ENCODE assay signal across 13 mouse cellular contexts in the genomic region with DNA sequence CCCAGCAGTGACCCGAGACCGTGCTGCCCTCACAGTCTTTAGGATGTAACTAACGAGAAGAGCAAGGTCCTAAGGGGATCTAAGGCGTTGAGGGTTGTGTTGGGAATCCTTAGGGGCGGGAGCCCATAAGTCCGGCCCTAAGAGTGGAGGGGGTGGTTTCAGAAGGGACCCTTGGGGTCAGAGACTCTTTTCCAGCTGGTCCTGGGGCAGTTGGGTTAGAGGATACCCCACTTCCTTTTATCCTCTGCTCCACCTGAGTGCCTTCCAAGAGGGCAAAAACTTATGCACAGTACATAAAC. TPM values are rescaled to one million over a fixed set of nuclear protein-coding genes. Genes with fewer than 3 reads are reported as not detected.
DNase-seq lines count a peak whose midpoint lies in the region; ATAC-seq lines count a peak whose summit lies in the region.
"Had no signal": no experiment of that assay in that cellular context is flagged by ENCODE, and none has a peak within 500 bp of the region (broad histone marks: within the 10 kb centered on the region; RNA-seq: fewer than 3 reads in every experiment).

No protein-coding gene starts in this region.

- H3K4me3 ChIP-seq in heart, embryonic 14.5 days (ENCODE audit: control insufficient read depth in 1 of 2, insufficient read depth in 1 of 2, low read depth in 1 of 2, low read length in 2 of 2): peak overlapping the region in 1 of 2 experiments; percentile 34; a peak in 1 of 4 replicates
- peak overlapping the region; percentile 58 for H3K4me3 ChIP-seq in embryonic facial prominence, embryonic 10.5 days
- peak overlapping the region; percentile 30; the same call in 1 of the 2 replicates for H3K4me3 ChIP-seq in hindbrain, embryonic 14.5 days (replicated peaks; ENCODE audit: low read length)
- H3K4me3 ChIP-seq in midbrain, embryonic 14.5 days (replicated peaks; ENCODE audit: low read depth, low read length): peak overlapping the region; percentile 36

- no peak for ATAC-seq in heart, embryonic 14.5 days (ENCODE audit: insufficient number of reproducible peaks, insufficient read depth, low FRiP score, low read depth)
- ATAC-seq in hindbrain, embryonic 14.5 days (ENCODE audit: low FRiP score): 0 out of 2 replicates have a peak, but pooled peaks have one; percentile 0
- no peak for ATAC-seq in midbrain, embryonic 14.5 days (ENCODE audit: low FRiP score, low TSS enrichment)
- ATAC-seq: activated CD4-positive, CD25-positive, alpha-beta regulatory T cell, adult 4 months had no signal

- peak overlapping the region; percentile 67; the same call in 1 of the 2 replicates for H3K4me2 ChIP-seq in heart, embryonic 14.5 days (ENCODE audit: low read length)
- peak overlapping the region; percentile 83 for H3K4me2 ChIP-seq in hindbrain, embryonic 14.5 days (replicated peaks)
- H3K4me2 ChIP-seq in midbrain, embryonic 14.5 days (ENCODE audit: low read length): peak overlapping the region; percentile 78

- 2% methylated on average over 6 of the region's 6 CpGs for WGBS in heart, embryonic 14.5 days
- under 1% methylated on average over 6 of the region's 6 CpGs for WGBS in embryonic facial prominence, embryonic 10.5 days
- WGBS in hindbrain, embryonic 14.5 days: 3% methylated on average over 6 of the region's 6 CpGs
- 1% methylated on average over 6 of the region's 6 CpGs for WGBS in midbrain, embryonic 14.5 days

- intact Hi-C loops in heart, postnatal 36 days (cut with DNase I): no loop called here

- peaks cover 6 to 10% of the 10 kb centered on the region in 2 experiments; a peak in 3 of 4 replicates for H3K4me1 ChIP-seq in heart, embryonic 14.5 days (ENCODE audit: control insufficient read depth in 2 of 2, insufficient read depth in 2 of 2, low read length in 2 of 2)
- peaks cover 53% of the 10 kb centered on the region for H3K4me1 ChIP-seq in embryonic facial prominence, embryonic 10.5 days
- peaks cover 38% of the 10 kb centered on the region for H3K4me1 ChIP-seq in hindbrain, embryonic 14.5 days (replicated peaks; ENCODE audit: control insufficient read depth, insufficient read depth, low read length)
- peaks cover 50% of the 10 kb centered on the region for H3K4me1 ChIP-seq in midbrain, embryonic 14.5 days (ENCODE audit: control insufficient read depth, insufficient read depth, low read length)

- no peaks in the 10 kb centered on the region for H3K36me3 ChIP-seq in heart, embryonic 14.5 days (ENCODE audit: control insufficient read depth, insufficient read depth, low read length)
- H3K36me3 ChIP-seq in embryonic facial prominence, embryonic 10.5 days (replicated peaks): no peaks in the 10 kb centered on the region
- no peaks in the 10 kb centered on the region for H3K36me3 ChIP-seq in hindbrain, embryonic 14.5 days (replicated peaks; ENCODE audit: control insufficient read depth, insufficient read depth)
- no peaks in the 10 kb centered on the region for H3K36me3 ChIP-seq in midbrain, embryonic 14.5 days (ENCODE audit: control insufficient read depth, insufficient read depth, low read length)

- peaks cover 97% of the 10 kb centered on the region for H3K27me3 ChIP-seq in heart, embryonic 14.5 days (ENCODE audit: control insufficient read depth, insufficient read depth, low read length)
- peaks cover 100% of the 10 kb centered on the region for H3K27me3 ChIP-seq in embryonic facial prominence, embryonic 10.5 days (replicated peaks; ENCODE audit: low read depth, poor library complexity, severe bottlenecking)
- H3K27me3 ChIP-seq in hindbrain, embryonic 14.5 days (ENCODE audit: control insufficient read depth, insufficient read depth, low read length): peaks cover 17% of the 10 kb centered on the region; the same call in 1 of the 2 replicates
- H3K27me3 ChIP-seq in midbrain, embryonic 14.5 days (ENCODE audit: control insufficient read depth, insufficient read depth, low read length): peaks cover 55% of the 10 kb centered on the region

- H3K9me3 ChIP-seq in heart, embryonic 14.5 days (ENCODE audit: control insufficient read depth, low read length): no peaks in the 10 kb centered on the region
- H3K9me3 ChIP-seq in embryonic facial prominence, embryonic 10.5 days: no peaks in the 10 kb centered on the region
- no peaks in the 10 kb centered on the region for H3K9me3 ChIP-seq in hindbrain, embryonic 14.5 days (ENCODE audit: control insufficient read depth, low read length)
- no peaks in the 10 kb centered on the region for H3K9me3 ChIP-seq in midbrain, embryonic 14.5 days (ENCODE audit: control insufficient read depth, low read length)

- no peak overlapping the region for H3K9ac ChIP-seq in heart, embryonic 14.5 days (ENCODE audit: low read length)
- peak overlapping the region; percentile 66; the same call in 1 of the 2 replicates for H3K9ac ChIP-seq in hindbrain, embryonic 14.5 days
- H3K9ac ChIP-seq in midbrain, embryonic 14.5 days (replicated peaks; ENCODE audit: low read length): no peak overlapping the region

- H3K27ac ChIP-seq in heart, embryonic 14.5 days (replicated peaks in 1 of 2; ENCODE audit: control insufficient read depth in 1 of 2, insufficient read depth in 1 of 2, low read depth in 2 of 2, low read length in 2 of 2): no peak overlapping the region
- H3K27ac ChIP-seq in embryonic facial prominence, embryonic 10.5 days (replicated peaks): no peak overlapping the region; the same call in 1 of the 2 replicates
- H3K27ac ChIP-seq in hindbrain, embryonic 14.5 days: no peak overlapping the region
- H3K27ac ChIP-seq in midbrain, embryonic 14.5 days (replicated peaks; ENCODE audit: low read depth, low read length): no peak overlapping the region

- DNase-seq in heart, postnatal 36 days: no peak
- no peak for DNase-seq in embryonic facial prominence, embryonic 10.5 days (ENCODE audit: low spot score)
- DNase-seq in hindbrain, embryonic 14.5 days (ENCODE audit: low spot score): no peak
- no peak for DNase-seq in midbrain, embryonic 14.5 days
- DNase-seq in urinary bladder, postnatal 4 days (ENCODE audit: low spot score in 2 of 2): no peak
- DNase-seq in gastrocnemius, adult 18-20 months (ENCODE audit: low spot score): no peak
- no peak for DNase-seq in T-cell, adult 2 months (ENCODE audit: low spot score)
- DNase-seq: cerebellum, adult 8-10 months had no signal

RNA-seq across cellular contexts. Expression of a gene that starts 12.9 kb away (rescaled TPM):
- not detected in 2 replicates for polyA plus RNA-seq in heart, embryonic 14.5 days (2014; fragmentation: Nextera tagmentation; extraction: Ambion mirVana)
- total RNA-seq in heart, postnatal 36 days (2021): not detected
- polyA plus RNA-seq in embryonic facial prominence, embryonic 10.5 days (2016; fragmentation: Nextera tagmentation; extraction: Ambion mirVana): 2.6 and 9.9 TPM in 2 replicates
- 8.1 and 9.0 TPM in 2 replicates for polyA plus RNA-seq in hindbrain, embryonic 14.5 days (2014; fragmentation: Nextera tagmentation; extraction: Ambion mirVana)
- 5.1 and 5.8 TPM in 2 replicates for polyA plus RNA-seq in midbrain, embryonic 14.5 days (2014; fragmentation: Nextera tagmentation; extraction: Ambion mirVana)
- total RNA-seq in gastrocnemius, adult 18-20 months (2021): not detected
- total RNA-seq: gastrocnemius, postnatal 10 days had no signal
- polyA plus RNA-seq: activated CD4-positive, CD25-positive, alpha-beta regulatory T cell, adult 4 months had no signal

RNA-seq across cellular contexts. Expression of a gene that starts 20.6 kb away (rescaled TPM):
- polyA plus RNA-seq in heart, embryonic 14.5 days (2014; fragmentation: Nextera tagmentation; extraction: Ambion mirVana): 0.20 and 0.42 TPM in 2 replicates
- not detected for total RNA-seq in heart, postnatal 36 days (2021)
- 0.98 and 1.4 TPM in 2 replicates for polyA plus RNA-seq in embryonic facial prominence, embryonic 10.5 days (2016; fragmentation: Nextera tagmentation; extraction: Ambion mirVana)
- 257 and 303 TPM in 2 replicates for polyA plus RNA-seq in hindbrain, embryonic 14.5 days (2014; fragmentation: Nextera tagmentation; extraction: Ambion mirVana)
- 184 and 275 TPM in 2 replicates for polyA plus RNA-seq in midbrain, embryonic 14.5 days (2014; fragmentation: Nextera tagmentation; extraction: Ambion mirVana)
- under 1 TPM; 0.52 to 0.53 TPM for total RNA-seq in gastrocnemius, adult 18-20 months (2021)
- polyA plus RNA-seq: activated CD4-positive, CD25-positive, alpha-beta regulatory T cell, adult 4 months; C2C12 had no signal

RNA-seq across cellular contexts. Expression of a gene that starts 25.3 kb away (rescaled TPM):
- polyA plus RNA-seq in heart, embryonic 14.5 days (2014; fragmentation: Nextera tagmentation; extraction: Ambion mirVana): 32.8 and 34.2 TPM in 2 replicates
- total RNA-seq in heart, postnatal 36 days (2021): 10 to 100 TPM; 26.9 to 34.4 TPM
- polyA plus RNA-seq in embryonic facial prominence, embryonic 10.5 days (2016; fragmentation: Nextera tagmentation; extraction: Ambion mirVana): 80.2 and 80.8 TPM in 2 replicates
- 57.8 and 58.7 TPM in 2 replicates for polyA plus RNA-seq in hindbrain, embryonic 14.5 days (2014; fragmentation: Nextera tagmentation; extraction: Ambion mirVana)
- 58.6 and 64.7 TPM in 2 replicates for polyA plus RNA-seq in midbrain, embryonic 14.5 days (2014; fragmentation: Nextera tagmentation; extraction: Ambion mirVana)
- 10 to 100 TPM; 23.2 to 23.6 TPM for total RNA-seq in gastrocnemius, adult 18-20 months (2021)

RNA-seq across cellular contexts. Expression of a gene that starts 25.6 kb away (rescaled TPM):
- polyA plus RNA-seq in heart, embryonic 14.5 days (2014; fragmentation: Nextera tagmentation; extraction: Ambion mirVana): 33.7 and 34.6 TPM in 2 replicates
- 10 to 100 TPM; 10.1 to 12.4 TPM for total RNA-seq in heart, postnatal 36 days (2021)
- 39.2 and 42.7 TPM in 2 replicates for polyA plus RNA-seq in embryonic facial prominence, embryonic 10.5 days (2016; fragmentation: Nextera tagmentation; extraction: Ambion mirVana)
- polyA plus RNA-seq in hindbrain, embryonic 14.5 days (2014; fragmentation: Nextera tagmentation; extraction: Ambion mirVana): 52.3 and 53.2 TPM in 2 replicates
- polyA plus RNA-seq in midbrain, embryonic 14.5 days (2014; fragmentation: Nextera tagmentation; extraction: Ambion mirVana): 51.5 and 55.9 TPM in 2 replicates
- 1 to 10 TPM; 8.3 to 8.6 TPM for total RNA-seq in gastrocnemius, adult 18-20 months (2021)

RNA-seq across cellular contexts. Expression of a gene that starts 31.4 kb away (rescaled TPM):
- 0.59 TPM in 1 of 2 replicates, not detected in the other for polyA plus RNA-seq in heart, embryonic 14.5 days (2014; fragmentation: Nextera tagmentation; extraction: Ambion mirVana)
- total RNA-seq in heart, postnatal 36 days (2021): not detected
- not detected in 2 replicates for polyA plus RNA-seq in embryonic facial prominence, embryonic 10.5 days (2016; fragmentation: Nextera tagmentation; extraction: Ambion mirVana)
- polyA plus RNA-seq in hindbrain, embryonic 14.5 days (2014; fragmentation: Nextera tagmentation; extraction: Ambion mirVana): not detected in 2 replicates
- not detected in 2 replicates for polyA plus RNA-seq in midbrain, embryonic 14.5 days (2014; fragmentation: Nextera tagmentation; extraction: Ambion mirVana)
- not detected for total RNA-seq in gastrocnemius, adult 18-20 months (2021)
- total RNA-seq: gastrocnemius, postnatal 10 days; layer of hippocampus, postnatal 25 days had no signal
- polyA plus RNA-seq: activated CD4-positive, CD25-positive, alpha-beta regulatory T cell, adult 4 months; C2C12 had no signal

Comparison
In these comparisons a context has a peak if more than half of its experiments do, and no peak if none do; other contexts are left out.
1. RNA of a gene that starts 20.6 kb away (polyA plus RNA-seq): 257 to 303 TPM in hindbrain, embryonic 14.5 days and 184 to 275 TPM in midbrain, embryonic 14.5 days; 0.98 to 1.4 TPM in embryonic facial prominence, embryonic 10.5 days and 0.20 to 0.42 TPM in heart, embryonic 14.5 days; every median in the first group is over 10 times any median in the second.
2. Peak in every context shown above with its lines, with median percentiles within 50 percentile points of each other: H3K4me2 ChIP-seq.